Mouse (Mus musculus) liver (tissue): ENCODE results near the gene Rps28.
A peak's percentile ranks its signal among the peaks of the same experiment; 100 is the strongest.
"Not testable (repeated sequence)": the region's sequence is repeated elsewhere in the genome, so short reads cannot be mapped to it uniquely, and the experiment has no call there.

ENCODE experiments used
- DNase-seq: peaks from one replicate; pipeline ENCODE4 v3.0.0-alpha.2; 2020; ENCODE audit warnings: mixed read lengths

Gene Rps28

GRCm38 (mm10) chr17:33824084-33824996 is at the start of gene Rps28, which contains the start of gene Ndufa7:
Gene Rps28 (minus strand): TSS chr17:33824562.
Gene Ndufa7 (plus strand): TSS chr17:33824572.
- DNase-seq, result peak; percentile 97

- DNase-seq, result not testable (repeated sequence)
These were observed 49.2 kb upstream of the Rps28 start, which contains the start of gene Gm7029 for GRCm38 (mm10) chr17:33873537-33873936. Gene Gm7029 (plus strand): TSS chr17:33873837.

GRCm38 (mm10) chr17:33865330-33866030 is 41.1 kb upstream of the Rps28 start:
- DNase-seq, result peak; percentile 78

GRCm38 (mm10) chr17:33857816-33858215 is 33.5 kb upstream of the Rps28 start:
- no peak for DNase-seq

GRCm38 (mm10) chr17:33851331-33851730 is 27.0 kb upstream of the Rps28 start:
- DNase-seq, result no peak

GRCm38 (mm10) chr17:33848139-33848538 is 23.8 kb upstream of the Rps28 start:
- DNase-seq, result no peak

GRCm38 (mm10) chr17:33844196-33844595 is 19.8 kb upstream of the Rps28 start:
- no peak for DNase-seq

- peak; percentile 89 for DNase-seq
These were observed 18.8 kb upstream of the Rps28 start, which contains the start of gene Cd320 for GRCm38 (mm10) chr17:33842966-33843795. Gene Cd320 (plus strand): TSS chr17:33843091.

- no peak for DNase-seq
These were observed 5.2 kb upstream of the Rps28 start for GRCm38 (mm10) chr17:33829561-33829960.

- no peak for DNase-seq
These were observed 4.5 kb upstream of the Rps28 start for GRCm38 (mm10) chr17:33828892-33829291.

- DNase-seq, result peak; percentile 77
These were observed 2.5 kb upstream of the Rps28 start for GRCm38 (mm10) chr17:33826850-33827249.

- no peak for DNase-seq
These were observed 1.1 kb upstream of the Rps28 start for GRCm38 (mm10) chr17:33825462-33825861.

- not testable (repeated sequence) for DNase-seq
These were observed 602 bp upstream of the Rps28 start for GRCm38 (mm10) chr17:33824997-33825330.

- DNase-seq, result not testable (repeated sequence)
These were observed 1.2 kb downstream of the Rps28 start for GRCm38 (mm10) chr17:33823171-33823570.

GRCm38 (mm10) chr17:33822436-33822959 is 1.9 kb downstream of the Rps28 start:
- DNase-seq, result no peak

GRCm38 (mm10) chr17:33817969-33818643 is 6.3 kb downstream of the Rps28 start:
- DNase-seq, result no peak

GRCm38 (mm10) chr17:33817184-33817968 is 7.0 kb downstream of the Rps28 start:
- peak; percentile 98 for DNase-seq

GRCm38 (mm10) chr17:33816612-33817011 is 7.8 kb downstream of the Rps28 start:
- no peak for DNase-seq

- DNase-seq, result no peak
These were observed 9.0 kb downstream of the Rps28 start for GRCm38 (mm10) chr17:33815399-33815798.

- DNase-seq, result no peak
These were observed 11.4 kb downstream of the Rps28 start for GRCm38 (mm10) chr17:33812990-33813389.

- no peak for DNase-seq
These were observed 11.9 kb downstream of the Rps28 start for GRCm38 (mm10) chr17:33812475-33812874.
